Mouse (Mus musculus): ENCODE data around the gene Pik3cb.

- TF ChIP-seq CTCF (IDR thresholded peaks at IDR 0.05; ENCODE audit: insufficient read depth, low read length), result no peak
- no peak for TF ChIP-seq POLR2A (IDR thresholded peaks at IDR 0.05; ENCODE audit: borderline replicate concordance, extremely low read depth, low read depth, low read length)
These were observed 4.1 kb upstream of the Pik3cb start for GRCm38 (mm10) chr9:99144416-99144989.
